Mouse (Mus musculus): Measurements from ENCODE around the gene Antxr1. TPM values are rescaled to one million over a fixed set of nuclear protein-coding genes. Genes with fewer than 3 reads are reported as not detected.

Gene Antxr1
- polyA plus RNA-seq, 2 experiments, result 0.27 to 0.75 TPM

DNA sequence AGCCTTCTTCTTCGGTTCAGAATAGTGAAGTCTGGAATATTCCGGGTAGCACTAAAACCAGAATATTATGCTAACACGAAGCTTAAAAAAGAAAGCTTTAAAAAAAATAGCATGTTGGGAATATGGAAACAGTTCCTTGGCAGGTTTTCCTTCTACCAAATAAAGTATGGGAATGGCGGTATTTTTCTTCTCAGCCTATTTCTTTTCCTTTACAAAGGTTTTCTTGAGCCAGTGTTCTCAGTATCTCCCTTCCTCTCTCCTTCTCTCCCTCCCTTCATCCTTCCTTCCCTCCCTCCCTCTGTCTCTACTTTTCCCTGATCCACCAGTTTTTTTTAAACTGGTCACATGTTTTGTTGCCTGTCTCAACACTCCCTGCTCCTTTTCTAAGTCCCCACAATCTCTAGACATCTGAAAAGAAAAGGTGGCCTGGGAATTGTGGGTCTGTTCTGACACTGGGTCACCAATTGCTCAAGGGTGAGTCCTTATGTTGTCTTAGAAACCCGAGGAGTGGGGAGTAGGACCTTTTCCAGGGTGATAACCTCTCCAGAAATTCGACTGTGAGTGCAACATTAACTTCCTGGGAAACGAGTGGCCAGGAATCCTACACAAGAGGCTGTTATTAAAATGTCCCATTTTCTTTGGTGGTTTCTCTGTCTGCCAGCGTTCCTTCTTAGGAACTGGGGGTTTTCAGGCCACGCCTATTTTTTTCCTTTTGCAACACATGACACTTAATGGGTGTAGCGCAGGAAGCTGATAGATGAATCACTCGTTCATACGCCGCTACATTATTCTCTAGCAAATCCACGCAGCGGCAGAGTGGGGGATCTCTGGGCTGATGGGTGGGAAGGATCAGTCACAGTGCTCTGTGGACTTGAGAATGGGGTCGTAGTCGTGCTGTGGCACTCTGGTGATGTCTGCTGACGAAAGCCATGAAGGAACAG lies 42.4 kb downstream of the Antxr1 start:
- ATAC-seq (ENCODE audit: insufficient read depth) (no peak), DNase-seq (ENCODE audit: low read depth in 3 of 3, low spot score in 3 of 3) (no peak)
- TF ChIP-seq EP300 (IDR thresholded peaks at IDR 0.05; ENCODE audit: low read depth), result no peak
- no peak for TF ChIP-seq CTCF (IDR thresholded peaks at IDR 0.05; ENCODE audit: low read depth)
- Histone ChIP-seq H3K9me3 (ENCODE audit: control insufficient read depth, low read length) (no peaks in the 10 kb centered on the region), H3K27me3 (ENCODE audit: control insufficient read depth, insufficient read depth, low read length) (no peaks in the 10 kb centered on the region), H3K4me1 (replicated peaks; ENCODE audit: control insufficient read depth in 2 of 2, insufficient read depth in 2 of 2, low read length in 1 of 2) (peaks cover 0 to 3% of the 10 kb centered on the region in 2 experiments; a peak in 1 of 4 replicates), H3K9ac (replicated peaks) (no peak overlapping the region), H3K36me3 (replicated peaks; ENCODE audit: control insufficient read depth, insufficient read depth, low read depth) (no peaks in the 10 kb centered on the region), H3K4me2 (ENCODE audit: low read depth) (no peak overlapping the region), H3K4me3 (ENCODE audit: insufficient read depth in 1 of 2, low read depth in 2 of 2, low read length in 2 of 2) (no peak overlapping the region), H3K27ac (no peak overlapping the region)
- WGBS (ENCODE audit: insufficient replicate concordance), result 62% methylated on average over 18 of the region's 18 CpGs

DNA sequence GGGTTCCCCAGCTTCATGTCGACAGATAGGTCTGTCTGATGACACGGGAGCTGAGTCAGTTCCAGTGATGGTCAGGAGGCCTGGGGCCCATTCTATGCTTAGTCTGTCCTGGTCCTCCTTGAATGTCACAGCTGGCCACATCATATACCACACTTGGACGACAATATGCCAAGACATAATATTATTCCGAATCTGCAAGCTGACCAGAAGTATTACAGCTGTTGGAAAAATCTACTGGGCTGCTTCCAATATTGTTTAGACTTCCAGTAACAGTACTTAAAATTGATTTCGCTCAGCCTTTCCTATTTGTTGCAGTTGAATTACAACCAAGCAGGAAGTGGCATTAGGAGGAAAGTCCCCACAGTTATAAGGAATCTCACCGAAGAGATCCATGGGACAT lies 48.4 kb downstream of the Antxr1 start:
- TF ChIP-seq CTCF (IDR thresholded peaks at IDR 0.05; ENCODE audit: low read depth) (no peak), EP300 (IDR thresholded peaks at IDR 0.05; ENCODE audit: low read depth) (no peak)
- 68% methylated on average over 6 of the region's 6 CpGs for WGBS (ENCODE audit: insufficient replicate concordance)
- ATAC-seq (ENCODE audit: insufficient read depth), result no peak
- DNase-seq (ENCODE audit: low read depth in 3 of 3, low spot score in 3 of 3), result no peak
- Histone ChIP-seq H3K4me2 (ENCODE audit: low read depth) (no peak overlapping the region), H3K36me3 (replicated peaks; ENCODE audit: control insufficient read depth, insufficient read depth, low read depth) (no peaks in the 10 kb centered on the region), H3K9me3 (ENCODE audit: control insufficient read depth, low read length) (no peaks in the 10 kb centered on the region), H3K4me3 (ENCODE audit: insufficient read depth in 1 of 2, low read depth in 2 of 2, low read length in 2 of 2) (no peak overlapping the region), H3K27me3 (ENCODE audit: control insufficient read depth, insufficient read depth, low read length) (no peaks in the 10 kb centered on the region), H3K4me1 (replicated peaks; ENCODE audit: control insufficient read depth in 2 of 2, insufficient read depth in 2 of 2, low read length in 1 of 2) (peaks cover 0 to 3% of the 10 kb centered on the region in 2 experiments; a peak in 1 of 4 replicates), H3K27ac (no peak overlapping the region), H3K9ac (replicated peaks) (no peak overlapping the region)

DNA sequence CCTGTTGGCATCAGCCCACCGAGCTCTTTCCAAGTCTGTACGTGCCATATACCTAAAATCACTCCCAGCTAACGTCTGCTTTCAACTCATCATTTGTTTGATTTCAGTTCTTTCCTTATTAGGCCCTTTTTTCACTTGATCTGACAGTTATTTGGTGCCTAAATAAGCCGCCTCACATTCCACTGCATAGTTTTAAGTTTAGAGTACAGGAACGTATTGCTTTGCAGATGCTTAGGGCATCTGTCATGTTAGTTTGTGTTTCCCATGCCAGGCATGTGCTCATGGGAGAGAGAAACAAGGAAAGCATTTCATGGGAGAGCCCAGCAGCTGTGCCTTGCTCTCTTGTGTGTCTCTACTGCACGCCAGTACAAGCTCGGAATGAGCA lies 50.3 kb downstream of the Antxr1 start:
- DNase-seq (ENCODE audit: low read depth in 3 of 3, low spot score in 3 of 3), result no peak
- Histone ChIP-seq H3K4me1 (replicated peaks; ENCODE audit: control insufficient read depth in 2 of 2, insufficient read depth in 2 of 2, low read length in 1 of 2) (peaks cover 0 to 3% of the 10 kb centered on the region in 2 experiments; a peak in 1 of 4 replicates), H3K9me3 (ENCODE audit: control insufficient read depth, low read length) (no peaks in the 10 kb centered on the region), H3K27ac (no peak overlapping the region), H3K9ac (replicated peaks) (no peak overlapping the region), H3K4me2 (ENCODE audit: low read depth) (no peak overlapping the region), H3K4me3 (ENCODE audit: insufficient read depth in 1 of 2, low read depth in 2 of 2, low read length in 2 of 2) (no peak overlapping the region), H3K36me3 (replicated peaks; ENCODE audit: control insufficient read depth, insufficient read depth, low read depth) (no peaks in the 10 kb centered on the region), H3K27me3 (ENCODE audit: control insufficient read depth, insufficient read depth, low read length) (no peaks in the 10 kb centered on the region)
- no peak for TF ChIP-seq CTCF (IDR thresholded peaks at IDR 0.05; ENCODE audit: low read depth)
- no peak for TF ChIP-seq EP300 (IDR thresholded peaks at IDR 0.05; ENCODE audit: low read depth)
- 60% methylated on average over 7 of the region's 7 CpGs for WGBS (ENCODE audit: insufficient replicate concordance)
- no peak for ATAC-seq (ENCODE audit: insufficient read depth)

DNA sequence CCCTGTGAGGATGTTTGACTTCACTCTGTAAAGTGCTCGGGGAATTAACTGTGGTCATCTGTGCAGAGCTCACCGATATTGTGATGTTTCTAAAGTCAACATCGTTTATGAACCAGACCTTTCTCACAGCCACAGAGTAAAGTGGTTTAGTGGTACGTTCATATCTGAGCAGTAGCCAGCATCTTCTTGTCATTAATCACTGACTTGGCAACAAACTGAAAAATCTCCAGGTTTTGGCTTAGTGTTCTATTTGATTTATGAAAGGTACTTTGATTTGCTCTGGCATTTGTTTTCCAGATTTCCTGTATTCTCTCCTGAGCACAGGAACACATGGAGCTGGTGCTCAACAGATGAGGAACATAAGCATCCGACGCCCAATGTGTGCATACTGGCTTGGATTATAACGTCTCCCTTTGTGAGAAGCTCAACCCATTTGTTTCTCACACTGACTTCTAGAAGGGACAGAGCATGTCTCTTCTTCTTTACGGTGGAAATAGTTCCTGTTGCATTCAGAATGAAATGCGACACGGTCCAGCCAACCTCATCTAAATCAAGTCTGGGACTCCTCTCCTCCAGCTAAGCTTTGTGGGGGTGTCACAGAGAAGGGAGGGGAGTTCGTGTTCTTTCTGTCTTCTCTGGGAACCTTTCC lies 50.8 kb downstream of the Antxr1 start:
- H3K36me3 ChIP-seq (replicated peaks; ENCODE audit: control insufficient read depth, insufficient read depth, low read depth), result no peaks in the 10 kb centered on the region
- ATAC-seq (ENCODE audit: insufficient read depth) (no peak), DNase-seq (ENCODE audit: low read depth in 3 of 3, low spot score in 3 of 3) (no peak)
- H3K27ac ChIP-seq, result no peak overlapping the region
- H3K4me3 ChIP-seq (ENCODE audit: insufficient read depth in 1 of 2, low read depth in 2 of 2, low read length in 2 of 2), result no peak overlapping the region
- no peaks in the 10 kb centered on the region for H3K9me3 ChIP-seq (ENCODE audit: control insufficient read depth, low read length)
- no peaks in the 10 kb centered on the region for H3K27me3 ChIP-seq (ENCODE audit: control insufficient read depth, insufficient read depth, low read length)
- TF ChIP-seq EP300 (IDR thresholded peaks at IDR 0.05; ENCODE audit: low read depth) (no peak), CTCF (IDR thresholded peaks at IDR 0.05; ENCODE audit: low read depth) (no peak)
- H3K4me1 ChIP-seq (replicated peaks; ENCODE audit: control insufficient read depth in 2 of 2, insufficient read depth in 2 of 2, low read length in 1 of 2), result peaks cover 0 to 3% of the 10 kb centered on the region in 2 experiments; a peak in 1 of 4 replicates
- H3K9ac ChIP-seq (replicated peaks), result no peak overlapping the region
- WGBS (ENCODE audit: insufficient replicate concordance), result 69% methylated on average over 11 of the region's 11 CpGs
- no peak overlapping the region for H3K4me2 ChIP-seq (ENCODE audit: low read depth)

DNA sequence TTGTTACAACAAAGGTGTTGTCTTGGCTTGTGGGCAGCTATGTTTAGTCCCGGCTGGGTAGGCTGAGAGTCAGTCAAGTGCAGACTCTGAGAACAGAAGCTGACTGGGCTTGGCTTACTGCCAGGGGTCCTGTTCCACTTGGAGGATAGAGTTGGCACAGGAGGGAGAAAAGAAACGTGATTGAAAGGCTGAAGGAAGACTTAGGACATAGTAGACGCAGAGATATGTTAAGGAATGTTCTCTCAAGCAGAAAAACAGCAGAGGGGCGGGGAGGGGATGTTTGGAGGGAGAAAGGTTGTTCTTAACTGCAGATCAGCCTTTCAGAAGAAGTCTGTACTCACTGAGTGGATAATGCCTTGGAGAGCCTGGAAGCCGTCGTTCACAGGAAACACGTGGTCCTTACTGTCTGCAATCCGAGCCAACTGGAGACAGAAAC lies 53.3 kb downstream of the Antxr1 start:
- Histone ChIP-seq H3K36me3 (replicated peaks; ENCODE audit: control insufficient read depth, insufficient read depth, low read depth) (no peaks in the 10 kb centered on the region), H3K4me1 (replicated peaks; ENCODE audit: control insufficient read depth in 2 of 2, insufficient read depth in 2 of 2, low read length in 1 of 2) (peaks cover 0 to 4% of the 10 kb centered on the region in 2 experiments; a peak in 2 of 4 replicates), H3K27me3 (ENCODE audit: control insufficient read depth, insufficient read depth, low read length) (no peaks in the 10 kb centered on the region), H3K4me2 (ENCODE audit: low read depth) (no peak overlapping the region), H3K9ac (replicated peaks) (no peak overlapping the region), H3K27ac (no peak overlapping the region), H3K9me3 (ENCODE audit: control insufficient read depth, low read length) (no peaks in the 10 kb centered on the region), H3K4me3 (ENCODE audit: insufficient read depth in 1 of 2, low read depth in 2 of 2, low read length in 2 of 2) (no peak overlapping the region)
- ATAC-seq (ENCODE audit: insufficient read depth) (no peak), DNase-seq (ENCODE audit: low read depth in 3 of 3, low spot score in 3 of 3) (no peak)
- TF ChIP-seq EP300 (IDR thresholded peaks at IDR 0.05; ENCODE audit: low read depth) (no peak), CTCF (IDR thresholded peaks at IDR 0.05; ENCODE audit: low read depth) (no peak)
- WGBS (ENCODE audit: insufficient replicate concordance), result 43% methylated on average over 8 of the region's 8 CpGs

Data from liver, embryonic 14.5 days (tissue).